Mouse (Mus musculus) CD4-positive helper T cell, adult 2 months (primary cell): ENCODE data around the gene Npy4r.

Experiments
- DNase-seq: peaks from one replicate; pipeline ENCODE4 v3.0.0-alpha.2; 2012; ENCODE audit warnings: low read depth, missing footprints, low spot score

Npy4r gene

DNA sequence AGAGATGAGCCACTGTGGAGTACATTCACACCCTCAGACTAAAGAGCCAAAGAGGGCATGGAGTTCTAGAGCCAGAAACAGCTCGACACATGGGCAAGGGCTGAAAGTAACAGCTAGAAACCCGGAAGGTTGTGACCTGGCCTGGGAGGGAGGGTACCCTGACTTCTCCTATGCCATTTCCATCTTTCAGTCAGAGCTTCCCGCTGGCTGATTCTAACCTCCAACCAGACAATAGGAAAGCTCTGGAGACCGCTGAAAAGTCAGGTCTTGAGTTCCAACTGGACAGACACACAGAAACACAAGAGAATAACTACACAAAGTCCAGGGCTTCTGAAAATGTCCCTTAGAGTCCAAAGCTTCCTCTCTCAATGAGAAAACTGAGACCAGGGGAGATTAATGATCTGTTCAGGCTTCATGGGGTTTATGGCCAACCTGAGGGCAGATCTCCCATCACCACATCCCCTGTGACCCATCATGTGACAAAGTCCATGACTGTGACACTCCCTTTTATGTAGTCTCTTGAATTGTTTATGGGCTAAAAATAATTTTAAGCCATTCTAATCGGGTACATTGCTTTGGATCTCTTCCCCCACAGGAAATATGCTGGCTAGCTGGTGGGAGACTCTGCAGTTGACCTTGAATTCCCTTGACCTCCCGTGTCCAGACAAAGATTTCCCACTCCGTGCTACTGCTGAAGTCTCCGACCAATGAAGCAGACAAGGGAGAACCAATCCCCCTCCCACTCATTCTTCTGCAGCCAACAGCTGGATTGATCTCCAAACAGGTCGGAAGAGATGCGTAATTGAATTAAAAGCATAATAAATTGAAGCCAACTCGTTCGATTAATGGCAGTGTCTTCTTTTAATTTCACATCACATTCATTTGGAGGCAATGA is 32.0 kb downstream of the Npy4r start:
- no peak for DNase-seq

DNA sequence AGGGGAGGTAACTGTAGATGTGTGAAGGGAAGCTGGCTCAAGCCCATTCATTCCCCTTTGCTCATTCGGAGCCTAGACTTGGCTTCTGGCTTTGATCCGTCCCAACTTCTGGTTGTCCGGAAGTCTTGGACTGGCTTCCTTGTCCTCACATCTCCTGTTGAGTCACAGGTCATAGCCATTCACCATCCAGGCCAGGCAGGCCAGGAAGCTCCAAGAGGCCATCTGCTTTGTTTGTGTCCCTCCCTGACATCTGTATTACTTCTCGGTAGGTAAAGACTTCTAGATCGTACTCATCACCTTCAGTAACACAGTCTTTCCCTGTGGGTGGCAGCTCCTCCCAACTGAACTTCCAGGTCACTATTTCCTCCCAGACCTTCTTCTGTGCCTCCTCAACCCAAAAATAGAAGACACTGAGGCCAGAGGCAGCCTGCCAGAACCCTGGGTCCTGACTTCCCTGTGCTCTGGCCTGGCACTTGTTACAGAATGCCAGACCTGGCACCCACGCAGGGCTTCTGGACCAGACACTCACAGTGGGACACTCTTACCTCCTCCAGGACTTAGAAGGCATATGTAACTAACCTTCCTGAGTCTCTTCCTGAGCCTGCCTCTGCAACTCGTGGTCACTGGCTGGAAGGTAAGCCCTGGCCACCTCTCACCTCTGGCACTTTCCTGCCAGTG is 33.1 kb downstream of the Npy4r start:
- no peak for DNase-seq

DNA sequence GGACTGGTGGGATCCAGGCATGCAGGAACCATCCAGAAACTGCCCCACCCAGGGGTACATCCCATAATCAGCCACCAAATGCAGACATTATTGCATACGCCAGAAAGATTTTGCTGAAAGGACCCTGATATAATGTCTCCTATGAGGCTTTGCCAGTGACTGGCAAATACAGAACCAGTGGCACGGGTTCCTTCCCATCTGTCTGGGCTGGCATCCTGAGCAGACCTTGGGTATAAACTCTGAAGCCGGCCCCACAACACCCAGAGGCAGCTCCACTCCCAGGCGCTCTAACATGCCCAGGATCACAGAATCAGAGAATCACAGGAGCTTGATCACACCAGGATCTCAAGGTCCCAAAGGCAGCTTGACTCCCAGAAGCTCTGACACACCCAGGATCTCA is 38.0 kb downstream of the Npy4r start:
- no peak for DNase-seq

GRCm38 (mm10) chr14:34107594-34107993 is 44.7 kb downstream of the Npy4r start:
- no peak for DNase-seq

DNA sequence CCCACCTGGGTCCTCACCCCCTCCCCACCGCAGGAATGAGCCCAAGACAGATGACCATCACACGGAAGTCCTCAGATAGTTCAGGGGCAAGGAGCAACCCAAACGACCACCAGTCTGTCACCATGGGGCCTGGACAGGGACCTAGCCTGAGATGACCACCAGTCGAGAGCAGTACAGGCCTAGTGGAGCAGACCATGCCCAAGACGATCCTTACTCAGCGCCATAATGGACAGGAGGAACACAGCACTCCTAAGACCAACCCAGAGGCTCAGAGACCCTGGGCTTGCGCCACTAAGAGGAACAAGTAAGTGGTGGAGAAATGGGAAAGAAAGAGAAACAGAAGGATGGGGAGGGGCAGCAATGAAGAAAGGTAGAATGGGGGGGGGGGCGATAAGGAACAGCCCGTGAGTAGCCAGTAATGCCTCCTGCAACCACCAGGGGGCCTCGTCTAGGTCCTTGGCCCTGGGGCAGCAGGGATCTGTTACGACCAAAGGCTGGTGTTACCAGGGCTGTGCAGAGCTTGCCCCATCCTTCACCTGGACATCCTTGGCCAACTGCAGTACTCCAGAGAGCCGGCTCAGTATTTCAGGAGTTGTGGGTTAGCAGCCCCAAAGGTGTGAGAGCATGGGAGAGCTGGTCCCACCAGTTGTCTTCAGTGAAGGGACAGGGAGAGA is 45.8 kb downstream of the Npy4r start:
- no peak for DNase-seq

- no peak for DNase-seq
Measured at GRCm38 (mm10) chr14:34104892-34105291, 47.4 kb downstream of the Npy4r start.

- DNase-seq, result no peak
Measured at GRCm38 (mm10) chr14:34103855-34104254, 48.4 kb downstream of the Npy4r start.

DNA sequence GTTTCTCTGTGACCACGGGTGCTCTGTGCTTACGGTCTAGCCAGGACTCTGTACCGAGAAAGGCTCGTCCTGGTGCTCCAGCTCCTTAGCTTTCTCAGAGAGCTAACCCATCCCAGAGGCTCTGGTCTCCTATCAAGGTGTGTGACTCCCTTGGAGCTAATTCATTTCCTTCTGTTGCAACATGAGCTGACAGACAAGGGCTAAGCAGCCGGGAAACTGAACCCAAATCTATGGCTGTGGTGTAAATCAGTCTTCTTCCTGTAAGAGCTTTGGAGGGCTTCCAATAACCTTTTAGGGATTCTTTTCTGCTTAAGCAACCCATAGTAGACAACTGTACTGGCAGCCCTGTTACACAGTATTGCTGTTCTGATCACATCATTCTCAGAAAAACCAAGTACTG is 49.7 kb downstream of the Npy4r start, which contains the start of gene A630023A22Rik:
Gene A630023A22Rik, minus strand, starts transcription at position 154 of the 400 bp plus-strand sequence.
- DNase-seq, result no peak

DNA sequence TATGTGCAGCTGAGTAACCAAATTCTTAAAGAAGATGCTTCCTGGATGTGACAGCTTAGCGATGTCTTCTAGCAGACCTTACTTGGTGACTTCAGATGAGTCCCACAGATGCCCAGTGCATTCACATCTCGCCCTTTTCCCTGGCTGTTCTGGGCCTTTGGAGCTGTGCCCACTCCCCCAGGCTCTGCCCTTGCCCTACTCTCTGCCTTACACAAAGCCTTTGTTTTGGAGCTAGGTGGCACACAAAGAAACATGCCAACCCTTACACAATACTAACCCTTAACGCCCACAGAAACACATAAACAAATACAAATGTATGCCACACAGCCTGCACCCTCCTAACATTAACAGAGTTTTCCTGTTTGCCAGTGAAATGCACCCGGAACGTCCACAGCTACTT is 56.1 kb downstream of the Npy4r start:
- no peak for DNase-seq
